Mouse (Mus musculus) forebrain, postnatal 0 days (tissue): ENCODE measurements around the gene Ephx1. TPM values are rescaled to one million over a fixed set of nuclear protein-coding genes. Genes with fewer than 3 reads are reported as not detected.

ENCODE experiments used
- ATAC-seq: fragments of 200-750 bp; cut with Nextera tagmentation; 2 replicates; pipeline ENCODE4 v1.8.0; 2017; ENCODE audit warnings: mild to moderate bottlenecking, moderate library complexity
- DNase-seq: peaks from one replicate; pipeline ENCODE4 v3.0.0-alpha.2; 2015
- H3K27ac ChIP-seq: fragments of 300-500 bp; sonication (generic); 2 replicates; pipeline ENCODE4 v1.5.1; 2014; ENCODE audit warnings: low read depth, mild to moderate bottlenecking, antibody characterized with exemption, low read length, moderate library complexity, mixed read lengths
- H3K27me3 ChIP-seq: fragments of 300-500 bp; sonication (generic); 2 replicates; pipeline ENCODE4 v1.6.1; 2014; ENCODE audit warnings: mild to moderate bottlenecking, low read length, mixed read lengths; ENCODE audit not compliant: insufficient read depth
- H3K36me3 ChIP-seq: fragments of 300-500 bp; sonication (generic); 2 replicates; pipeline ENCODE4 v1.6.1; 2014; ENCODE audit warnings: mild to moderate bottlenecking, moderate library complexity; ENCODE audit not compliant: insufficient read depth
- H3K4me1 ChIP-seq: fragments of 300-500 bp; sonication (generic); 2 replicates; pipeline ENCODE4 v1.6.1; 2014; ENCODE audit warnings: antibody characterized with exemption; ENCODE audit not compliant: insufficient read depth
- H3K4me2 ChIP-seq: fragments of 300-500 bp; sonication (generic); 2 replicates; pipeline ENCODE4 v1.6.1; 2014; ENCODE audit warnings: low read depth, mild to moderate bottlenecking, moderate library complexity
- H3K4me3 ChIP-seq: fragments of 300-500 bp; sonication (generic); 2 replicates; pipeline ENCODE4 v1.5.1; 2014; ENCODE audit warnings: low read depth, low read length, mixed read lengths
- H3K9ac ChIP-seq: fragments of 300-500 bp; sonication (generic); 2 replicates; pipeline ENCODE4 v1.6.1; 2014; ENCODE audit warnings: mild to moderate bottlenecking
- H3K9me3 ChIP-seq: fragments of 300-500 bp; sonication (generic); 2 replicates; pipeline ENCODE4 v1.6.1; 2016; ENCODE audit warnings: low read length
- CTCF ChIP-seq: sonication (generic); IDR thresholded peaks from 2 replicates; pipeline ENCODE4 v1.5.1; 2016; ENCODE audit warnings: antibody characterized with exemption, control low read depth, low read depth
- WGBS: fragments of 180-500 bp; shearing (Covaris S2); extraction: QIAGEN DNeasy Blood & Tissue Kit; methylation state at CpG from one replicate; pipeline ENCODE4 v1.1.7; 2014; 5-methylcytosine and 5-hydroxymethylcytosine counted together
- polyA plus RNA-seq: library from polyadenylated mRNA; unstranded; fragments of >200 nt; fragmentation: Nextera tagmentation; extraction: Ambion mirVana; gene quantifications from 2 replicates; pipeline ENCODE4 v1.2.1, GENCODE M21; 2015
- total RNA-seq: library from RNA; depleted of rRNA; stranded (reverse); fragments of >200 nt; gene quantifications from 2 replicates; pipeline ENCODE4 v1.2.3, GENCODE M21; 2014

The Ephx1 gene
- total and polyA plus RNA-seq, 2 experiments from 2014 or later: 10.5 to 13.9 TPM

GRCm38 (mm10) chr1:180974126-180974746, 46.5 kb downstream of the Ephx1 start:
- ATAC-seq (peak; percentile 78), DNase-seq (peak; percentile 58)
- WGBS: 60% methylated on average over 14 of the region's 14 CpGs
- Histone ChIP-seq H3K4me2 (no peak overlapping the region), H3K27me3 (no peaks in the 10 kb centered on the region), H3K27ac (no peak overlapping the region), H3K9ac (no peak overlapping the region), H3K4me1 (no peaks in the 10 kb centered on the region), H3K36me3 (no peaks in the 10 kb centered on the region), H3K9me3 (no peaks in the 10 kb centered on the region), H3K4me3 (no peak overlapping the region)
- peak; percentile 80 for TF ChIP-seq CTCF

- Histone ChIP-seq H3K27ac (no peak overlapping the region), H3K4me2 (no peak overlapping the region), H3K4me1 (no peaks in the 10 kb centered on the region), H3K9ac (no peak overlapping the region), H3K4me3 (no peak overlapping the region), H3K27me3 (no peaks in the 10 kb centered on the region), H3K9me3 (no peaks in the 10 kb centered on the region), H3K36me3 (no peaks in the 10 kb centered on the region)
- DNase-seq: no peak
- TF ChIP-seq CTCF: no peak
- 65% methylated on average over 10 of the region's 11 CpGs for WGBS
- ATAC-seq: no peak
Measured at GRCm38 (mm10) chr1:180972941-180973340, 47.8 kb downstream of the Ephx1 start.

- Histone ChIP-seq H3K9ac (no peak overlapping the region), H3K4me2 (no peak overlapping the region), H3K27ac (no peak overlapping the region), H3K27me3 (no peaks in the 10 kb centered on the region), H3K36me3 (no peaks in the 10 kb centered on the region), H3K9me3 (no peaks in the 10 kb centered on the region), H3K4me3 (no peak overlapping the region), H3K4me1 (no peaks in the 10 kb centered on the region)
- 88% methylated on average over 7 of the region's 7 CpGs for WGBS
- DNase-seq: no peak
- TF ChIP-seq CTCF: no peak
- ATAC-seq: no peak
Measured at GRCm38 (mm10) chr1:180967261-180967660, 53.4 kb downstream of the Ephx1 start.

- TF ChIP-seq CTCF: no peak
- Histone ChIP-seq H3K27me3 (no peaks in the 10 kb centered on the region), H3K27ac (no peak overlapping the region), H3K9ac (no peak overlapping the region), H3K4me1 (no peaks in the 10 kb centered on the region), H3K9me3 (no peaks in the 10 kb centered on the region), H3K4me3 (no peak overlapping the region), H3K36me3 (no peaks in the 10 kb centered on the region), H3K4me2 (no peak overlapping the region)
- DNase-seq: no peak
- WGBS: 71% methylated on average over 3 of the region's 3 CpGs
- ATAC-seq: no peak
Measured at GRCm38 (mm10) chr1:180966542-180966941, 54.2 kb downstream of the Ephx1 start.

GRCm38 (mm10) chr1:180965786-180966185, 54.9 kb downstream of the Ephx1 start:
- no peak overlapping the region for H3K27ac ChIP-seq
- no peak overlapping the region for H3K4me2 ChIP-seq
- no peak overlapping the region for H3K4me3 ChIP-seq
- ATAC-seq (no peak), DNase-seq (no peak)
- no peaks in the 10 kb centered on the region for H3K36me3 ChIP-seq
- H3K9me3 ChIP-seq: no peaks in the 10 kb centered on the region
- WGBS: 96% methylated on average over 3 of the region's 3 CpGs
- H3K27me3 ChIP-seq: no peaks in the 10 kb centered on the region
- no peak overlapping the region for H3K9ac ChIP-seq
- H3K4me1 ChIP-seq: no peaks in the 10 kb centered on the region
- TF ChIP-seq CTCF: no peak

- H3K27ac ChIP-seq: no peak overlapping the region
- DNase-seq (no peak), ATAC-seq (no peak)
- no peaks in the 10 kb centered on the region for H3K9me3 ChIP-seq
- WGBS: 56% methylated on average over 3 of the region's 3 CpGs
- H3K4me3 ChIP-seq: no peak overlapping the region
- H3K9ac ChIP-seq: no peak overlapping the region
- no peak overlapping the region for H3K4me2 ChIP-seq
- no peaks in the 10 kb centered on the region for H3K27me3 ChIP-seq
- H3K36me3 ChIP-seq: no peaks in the 10 kb centered on the region
- no peaks in the 10 kb centered on the region for H3K4me1 ChIP-seq
- no peak for TF ChIP-seq CTCF
Measured at GRCm38 (mm10) chr1:180958797-180959196, 61.9 kb downstream of the Ephx1 start.

GRCm38 (mm10) chr1:180957989-180958388, 62.7 kb downstream of the Ephx1 start:
- DNase-seq (no peak), ATAC-seq (no peak)
- Histone ChIP-seq H3K9me3 (no peaks in the 10 kb centered on the region), H3K4me2 (no peak overlapping the region), H3K36me3 (no peaks in the 10 kb centered on the region), H3K9ac (no peak overlapping the region), H3K4me3 (no peak overlapping the region), H3K27me3 (no peaks in the 10 kb centered on the region), H3K27ac (no peak overlapping the region), H3K4me1 (no peaks in the 10 kb centered on the region)
- no peak for TF ChIP-seq CTCF
- 85% methylated on average over 3 of the region's 3 CpGs for WGBS
